Mouse (Mus musculus) intestine, postnatal 0 days (tissue): ENCODE results near the gene Rbm15. TPM values are rescaled to one million over a fixed set of nuclear protein-coding genes. Genes with fewer than 3 reads are reported as not detected.
A peak's percentile ranks its signal among the peaks of the same experiment; 100 is the strongest.

Source experiments
- ATAC-seq: fragments of 200-750 bp; cut with Nextera tagmentation; 2 replicates; pipeline ENCODE4 v1.8.0; 2017; ENCODE audit warnings: mild to moderate bottlenecking, moderate TSS enrichment, moderate library complexity
- H3K27ac ChIP-seq: fragments of 300-500 bp; sonication (generic); 2 replicates; pipeline ENCODE4 v1.5.1; 2014; ENCODE audit warnings: mild to moderate bottlenecking, low read depth, low read length, moderate library complexity
- H3K27me3 ChIP-seq: fragments of 300-500 bp; sonication (generic); replicated peaks from 2 replicates; pipeline ENCODE4 v1.6.1; 2014; ENCODE audit warnings: low read length, mixed read lengths; ENCODE audit not compliant: control insufficient read depth, insufficient read depth
- H3K36me3 ChIP-seq: fragments of 300-500 bp; sonication (generic); 2 replicates; pipeline ENCODE4 v1.6.1; 2014; ENCODE audit warnings: mild to moderate bottlenecking, moderate library complexity; ENCODE audit not compliant: control insufficient read depth, insufficient read depth
- H3K4me1 ChIP-seq: fragments of 300-500 bp; sonication (generic); replicated peaks from 2 replicates; pipeline ENCODE4 v1.6.1; 2014; ENCODE audit warnings: antibody characterized with exemption, low read length, mixed read lengths; ENCODE audit not compliant: control insufficient read depth, insufficient read depth
- H3K4me2 ChIP-seq: fragments of 300-500 bp; sonication (generic); replicated peaks from 2 replicates; pipeline ENCODE4 v1.6.1; 2014; ENCODE audit warnings: low read depth, mild to moderate bottlenecking, moderate library complexity
- H3K4me3 ChIP-seq: fragments of 300-500 bp; sonication (generic); 2 replicates; pipeline ENCODE4 v1.5.1; 2014; ENCODE audit warnings: low read depth, low read length
- H3K9ac ChIP-seq: fragments of 300-500 bp; sonication (generic); 2 replicates; pipeline ENCODE4 v1.6.1; 2014; ENCODE audit warnings: mild to moderate bottlenecking, low read depth, low read length
- H3K9me3 ChIP-seq: fragments of 300-500 bp; sonication (generic); 2 replicates; pipeline ENCODE4 v1.6.1; 2016; ENCODE audit warnings: mixed run types; ENCODE audit not compliant: control insufficient read depth
- CTCF ChIP-seq: sonication (generic); IDR thresholded peaks from 2 replicates; pipeline ENCODE4 v1.5.1; 2016; ENCODE audit warnings: low read depth, mild to moderate bottlenecking, control low read depth, antibody characterized with exemption, moderate library complexity
- WGBS: fragments of 180-500 bp; shearing (Covaris S2); extraction: QIAGEN DNeasy Blood & Tissue Kit; methylation state at CpG from one replicate; pipeline ENCODE4 v1.1.7; 2014; 5-methylcytosine and 5-hydroxymethylcytosine counted together
- polyA plus RNA-seq: library from polyadenylated mRNA; unstranded; fragments of >200 nt; fragmentation: Nextera tagmentation; extraction: Ambion mirVana; gene quantifications from 2 replicates; pipeline ENCODE4 v1.2.1, GENCODE M21; 2015

Gene Rbm15
- 8.0 and 9.5 TPM in 2 replicates for polyA plus RNA-seq

DNA sequence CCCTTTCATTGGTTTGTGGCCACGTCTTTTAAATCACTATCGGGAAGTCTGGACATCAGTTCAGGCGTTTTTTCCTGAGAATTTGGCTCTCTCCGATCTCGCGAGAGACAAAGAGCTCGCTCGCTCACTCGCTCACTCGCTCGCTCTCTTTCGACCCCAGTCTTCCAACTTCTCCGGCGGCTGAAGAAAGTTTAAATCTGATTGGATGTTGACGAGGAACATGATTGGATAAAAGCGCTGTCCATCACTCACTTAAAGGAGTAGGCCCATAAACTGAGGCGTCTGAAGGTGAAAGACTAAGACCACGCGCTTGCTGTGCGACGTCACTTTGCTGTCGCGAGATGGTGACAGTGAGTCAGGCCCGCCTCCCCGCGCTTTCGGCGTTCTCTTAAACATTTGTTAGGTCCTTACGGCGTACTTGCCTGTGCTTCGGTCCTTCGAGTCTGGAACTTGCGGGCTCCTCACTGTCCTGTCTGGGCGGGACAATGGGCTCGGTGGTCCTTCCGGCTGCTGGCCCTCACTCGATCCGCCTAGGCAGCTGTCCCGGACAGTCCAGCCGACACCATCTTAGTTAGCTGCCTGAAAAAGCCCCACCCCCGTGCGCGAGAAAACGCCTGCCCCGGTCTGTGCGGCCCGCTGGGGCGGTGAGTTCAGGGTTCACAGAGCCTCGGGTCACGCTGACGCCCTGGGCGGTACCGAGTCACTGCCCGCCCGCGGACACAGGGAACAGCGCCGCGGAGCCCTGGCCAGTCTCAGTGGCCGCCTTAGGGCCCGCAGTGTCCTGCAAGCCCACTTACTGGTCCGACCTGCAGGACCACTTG lies at the start of gene Rbm15:
TSS of gene Rbm15 (minus strand) at position 293 of the 821 bp plus-strand sequence.
- Histone ChIP-seq H3K4me3 (peak within 1 kb of the TSS; percentile 98), H3K4me2 (peak within 1 kb of the TSS; percentile 80), H3K27me3 (no peaks in the 10 kb centered on the region), H3K36me3 (peaks cover 5% of the 10 kb centered on the region; the same call in 1 of the 2 replicates), H3K4me1 (peaks cover 6% of the 10 kb centered on the region; the same call in 1 of the 2 replicates), H3K27ac (peak within 1 kb of the TSS; percentile 98), H3K9ac (peak within 1 kb of the TSS; percentile 96), H3K9me3 (no peaks in the 10 kb centered on the region)
- peak; percentile 93 for ATAC-seq
- WGBS: under 1% methylated on average over 62 of the region's 62 CpGs
- TF ChIP-seq CTCF: peak; percentile 40; the same call in 1 of the 2 replicates

DNA sequence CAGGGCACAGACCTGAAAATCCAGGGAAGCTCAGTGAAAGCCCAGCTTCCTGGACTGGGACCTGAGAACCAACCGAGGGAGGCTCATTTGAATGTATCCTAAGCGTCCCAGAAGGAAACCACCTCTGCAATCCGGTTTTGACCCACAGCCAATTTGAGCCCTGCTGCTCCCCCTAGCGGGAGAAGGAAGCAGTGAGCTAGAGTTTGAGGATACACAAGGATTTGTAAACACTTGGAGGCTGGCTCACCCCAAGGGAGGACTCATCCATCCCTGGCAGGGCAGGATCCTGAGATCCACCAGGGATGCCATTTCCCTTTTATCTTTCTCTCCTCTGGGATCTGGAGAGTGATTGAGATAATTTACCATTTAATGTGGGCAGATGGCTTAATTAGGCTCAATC lies 45.9 kb upstream of the Rbm15 start:
- no peaks in the 10 kb centered on the region for H3K9me3 ChIP-seq
- WGBS: 9% methylated on average over 4 of the region's 4 CpGs
- no peak overlapping the region for H3K4me2 ChIP-seq
- no peak overlapping the region for H3K4me3 ChIP-seq
- peak; percentile 81 for TF ChIP-seq CTCF
- H3K27ac ChIP-seq: no peak overlapping the region
- no peaks in the 10 kb centered on the region for H3K36me3 ChIP-seq
- no peaks in the 10 kb centered on the region for H3K4me1 ChIP-seq
- no peaks in the 10 kb centered on the region for H3K27me3 ChIP-seq
- no peak for ATAC-seq
- no peak overlapping the region for H3K9ac ChIP-seq

DNA sequence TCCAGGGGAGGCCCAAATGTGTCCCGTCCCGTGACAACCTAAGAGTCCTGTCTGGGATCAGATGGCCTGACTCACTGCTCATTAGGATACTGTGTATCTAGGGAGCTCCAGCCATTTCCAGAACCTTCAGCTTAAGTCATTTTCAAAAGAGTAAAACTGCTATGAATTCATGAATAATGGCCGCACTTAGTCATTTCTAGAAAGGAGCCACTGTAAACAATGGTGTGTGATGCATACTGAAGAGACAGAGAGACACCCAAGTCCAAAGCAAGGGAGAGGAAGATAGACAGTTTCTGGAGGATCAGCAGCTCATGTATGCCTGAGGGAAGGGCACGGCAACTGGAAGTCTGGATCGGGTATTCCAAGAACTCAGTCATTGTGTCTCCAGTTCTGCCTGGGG lies 45.2 kb upstream of the Rbm15 start:
- no peaks in the 10 kb centered on the region for H3K27me3 ChIP-seq
- H3K27ac ChIP-seq: no peak overlapping the region
- no peaks in the 10 kb centered on the region for H3K9me3 ChIP-seq
- H3K4me2 ChIP-seq: no peak overlapping the region
- no peaks in the 10 kb centered on the region for H3K4me1 ChIP-seq
- TF ChIP-seq CTCF: no peak
- no peak overlapping the region for H3K4me3 ChIP-seq
- 77% methylated on average over 5 of the region's 5 CpGs for WGBS
- H3K9ac ChIP-seq: no peak overlapping the region
- H3K36me3 ChIP-seq: no peaks in the 10 kb centered on the region
- ATAC-seq: no peak

DNA sequence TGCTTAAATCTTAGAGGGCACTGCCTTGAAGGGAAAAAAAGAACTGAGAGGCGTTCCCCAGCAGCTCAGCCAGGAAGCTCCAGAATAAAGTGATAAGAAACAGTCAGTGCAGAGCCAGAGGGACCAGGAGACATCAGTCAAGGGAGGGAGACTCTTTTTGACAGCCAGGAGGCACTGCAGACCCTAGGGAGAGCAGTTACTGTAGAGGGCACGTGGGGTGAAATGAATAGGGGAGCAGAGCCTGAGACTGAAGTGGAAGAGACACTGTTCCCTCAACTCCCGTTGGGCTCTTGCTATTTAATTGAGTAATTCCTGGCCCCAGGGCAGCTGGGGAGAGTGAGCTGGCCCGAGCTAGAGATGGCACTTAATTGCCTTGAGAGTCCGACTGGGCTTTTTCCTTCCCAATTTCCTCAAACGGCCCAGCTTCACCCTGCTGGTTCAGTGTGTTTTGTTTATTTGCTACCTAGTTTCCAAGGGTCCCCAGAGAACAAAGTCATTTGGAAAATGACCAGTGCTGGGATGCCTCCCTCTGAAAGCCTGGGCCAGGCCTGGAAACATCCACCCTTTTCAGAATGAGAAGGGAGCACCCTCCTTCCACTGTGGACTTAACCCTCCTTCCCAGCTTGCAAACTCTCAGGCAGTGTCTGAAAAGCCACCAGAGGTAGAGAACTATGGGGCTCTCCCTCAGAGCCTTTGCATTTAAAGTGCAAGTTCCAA lies 41.6 kb upstream of the Rbm15 start:
- ATAC-seq: no peak
- Histone ChIP-seq H3K9ac (no peak overlapping the region), H3K36me3 (no peaks in the 10 kb centered on the region), H3K4me2 (no peak overlapping the region), H3K27me3 (no peaks in the 10 kb centered on the region), H3K4me3 (no peak overlapping the region), H3K9me3 (no peaks in the 10 kb centered on the region), H3K4me1 (no peaks in the 10 kb centered on the region), H3K27ac (no peak overlapping the region)
- TF ChIP-seq CTCF: peak; percentile 31
- 18% methylated on average over 6 of the region's 6 CpGs for WGBS

DNA sequence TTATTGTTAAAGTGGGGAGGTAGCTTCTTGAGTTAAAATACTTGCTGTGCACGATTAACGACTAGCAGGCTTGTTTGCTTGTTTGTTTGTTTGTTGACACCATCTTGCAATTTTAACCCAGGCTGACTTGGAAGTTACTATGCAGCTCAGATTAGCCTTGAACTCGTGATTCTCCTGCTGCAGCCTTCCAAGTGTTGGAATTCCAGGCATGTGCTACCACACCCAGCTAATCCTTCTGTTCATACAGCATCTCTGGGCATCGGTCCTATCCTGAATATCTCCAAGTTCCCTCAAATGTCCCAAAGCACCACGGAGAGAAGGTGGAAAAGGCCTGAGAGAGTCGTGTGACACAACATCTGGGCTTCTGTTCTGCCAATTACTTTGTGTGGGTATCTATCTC lies 35.7 kb upstream of the Rbm15 start:
- ATAC-seq: no peak
- Histone ChIP-seq H3K36me3 (no peaks in the 10 kb centered on the region), H3K4me2 (no peak overlapping the region), H3K4me3 (no peak overlapping the region), H3K27ac (no peak overlapping the region), H3K9ac (no peak overlapping the region), H3K4me1 (no peaks in the 10 kb centered on the region), H3K9me3 (no peaks in the 10 kb centered on the region), H3K27me3 (no peaks in the 10 kb centered on the region; the same call in 1 of the 2 replicates)
- no peak for TF ChIP-seq CTCF
- 59% methylated on average over 6 of the region's 6 CpGs for WGBS

DNA sequence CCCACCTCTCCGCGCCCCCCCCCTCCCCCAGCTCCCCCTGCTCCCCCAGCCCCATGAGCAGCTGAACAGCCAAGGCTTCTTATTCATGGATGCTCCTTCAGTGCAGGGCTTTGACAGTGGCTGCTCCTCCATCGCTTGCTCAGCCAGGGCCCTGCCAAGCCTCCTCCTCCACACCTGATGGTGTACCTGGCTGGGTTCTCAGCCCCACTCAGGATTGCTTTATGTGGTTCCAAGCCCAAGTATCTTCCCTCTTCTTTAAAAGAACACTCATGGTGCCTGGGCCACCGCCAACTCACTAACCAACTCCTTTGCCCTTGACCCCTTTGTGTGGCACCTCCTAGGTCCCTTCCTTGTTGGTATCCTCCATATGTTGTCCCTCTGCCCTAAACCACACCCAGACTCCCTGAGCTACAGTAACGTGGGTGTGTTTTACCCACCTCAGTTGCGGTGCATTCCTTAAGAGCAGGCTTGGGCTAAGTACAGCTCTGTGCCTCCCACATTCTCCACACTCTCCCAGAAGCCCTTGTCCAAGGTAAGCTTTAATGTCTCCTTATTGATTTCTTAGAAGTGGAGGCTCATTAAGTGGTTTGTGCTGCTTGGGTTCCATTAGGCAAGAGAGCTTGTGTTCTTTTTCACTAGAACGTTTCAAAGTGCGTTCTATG lies 34.6 kb upstream of the Rbm15 start:
- no peak overlapping the region for H3K4me3 ChIP-seq
- no peak overlapping the region for H3K9ac ChIP-seq
- no peak overlapping the region for H3K27ac ChIP-seq
- no peak for TF ChIP-seq CTCF
- no peak overlapping the region for H3K4me2 ChIP-seq
- no peaks in the 10 kb centered on the region for H3K9me3 ChIP-seq
- H3K4me1 ChIP-seq: no peaks in the 10 kb centered on the region
- no peaks in the 10 kb centered on the region for H3K36me3 ChIP-seq
- 79% methylated on average over 8 of the region's 8 CpGs for WGBS
- no peak for ATAC-seq
- H3K27me3 ChIP-seq: no peaks in the 10 kb centered on the region; the same call in 1 of the 2 replicates
